Mouse (Mus musculus) thymus, adult 2 months (tissue): ENCODE data around the gene B4galt2. TPM values are rescaled to one million over a fixed set of nuclear protein-coding genes. Genes with fewer than 3 reads are reported as not detected.

ENCODE experiments used
- DNase-seq: peaks from one replicate; pipeline ENCODE4 v3.0.0; 2021
- H3K27ac ChIP-seq: fragments of 200-500 bp; 2 replicates; pipeline ENCODE4 v1.5.1; 2012; ENCODE audit warnings: low read length, control low read depth; ENCODE audit not compliant: control insufficient read depth, insufficient read depth
- H3K27me3 ChIP-seq: fragments of 200-500 bp; 2 replicates; pipeline ENCODE4 v1.6.1; 2012; ENCODE audit warnings: mild to moderate bottlenecking, low read length, moderate library complexity, mixed read lengths; ENCODE audit not compliant: control insufficient read depth, insufficient read depth
- H3K36me3 ChIP-seq: fragments of 200-500 bp; 2 replicates; pipeline ENCODE4 v1.6.1; 2012; ENCODE audit warnings: mild to moderate bottlenecking, low read length, moderate library complexity; ENCODE audit not compliant: control insufficient read depth, insufficient read depth
- H3K4me1 ChIP-seq: fragments of 200-500 bp; replicated peaks from 2 replicates; pipeline ENCODE4 v1.6.1; 2012; ENCODE audit warnings: low read length; ENCODE audit not compliant: control insufficient read depth, insufficient read depth
- H3K4me3 ChIP-seq: fragments of 200-500 bp; 2 replicates; pipeline ENCODE4 v1.5.1; 2012; ENCODE audit warnings: mild to moderate bottlenecking, low read length, control low read depth, moderate library complexity; ENCODE audit not compliant: control insufficient read depth, insufficient read depth
- CTCF ChIP-seq: fragments of 200-500 bp; IDR thresholded peaks from 2 replicates; pipeline ENCODE4 v1.5.1; 2012; ENCODE audit warnings: mild to moderate bottlenecking, control low read depth, low read length, moderate library complexity, borderline replicate concordance; ENCODE audit not compliant: control insufficient read depth, poor library complexity, insufficient read depth; ENCODE audit errors: extremely low read depth
- POLR2A ChIP-seq: fragments of 200-500 bp; IDR thresholded peaks from 2 replicates; pipeline ENCODE4 v1.6.1; 2012; ENCODE audit warnings: mild to moderate bottlenecking, low read length, control low read depth, moderate library complexity; ENCODE audit not compliant: control insufficient read depth, poor library complexity, insufficient read depth; ENCODE audit errors: extremely low read depth
- WGBS: fragments of 180-500 bp; shearing (Covaris S2); methylation state at CpG from one replicate; pipeline ENCODE4 v1.1.7; 2018; 5-methylcytosine and 5-hydroxymethylcytosine counted together
- polyA plus RNA-seq: library from polyadenylated mRNA; depleted of rRNA; stranded (reverse); fragments of >200 nt; gene quantifications from 2 replicates; pipeline ENCODE4 v1.2.3, GENCODE M21; 2012

B4galt2 gene
- polyA plus RNA-seq, 1 experiment = 3.7 TPM

DNA sequence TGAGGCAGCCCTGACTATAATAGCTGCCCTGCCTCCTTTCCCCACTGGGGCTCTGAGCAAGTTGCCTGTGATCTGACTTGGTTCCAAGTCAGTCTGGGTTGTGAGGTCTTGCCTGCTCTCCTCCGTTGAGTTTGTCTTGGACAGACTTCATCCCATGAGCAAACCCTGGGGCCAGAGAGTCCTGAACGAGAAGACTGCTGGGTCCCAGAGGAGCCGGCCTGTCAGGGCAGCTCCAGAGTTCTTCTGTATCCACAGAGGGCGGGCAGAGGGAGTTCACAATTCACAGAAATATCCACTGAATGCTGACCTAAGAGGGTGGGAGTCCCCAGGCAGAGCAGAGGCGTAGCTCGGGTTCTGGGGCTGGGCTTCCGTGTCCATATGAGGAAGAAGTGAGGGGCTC lies 32.4 kb downstream of the B4galt2 start:
- Histone ChIP-seq H3K27me3 (no peaks in the 10 kb centered on the region), H3K36me3 (no peaks in the 10 kb centered on the region), H3K4me1 (no peaks in the 10 kb centered on the region), H3K27ac (no peak overlapping the region), H3K4me3 (no peak overlapping the region)
- DNase-seq = no peak
- 86% methylated on average over 7 of the region's 7 CpGs for WGBS
- TF ChIP-seq CTCF (no peak), POLR2A (no peak)

DNA sequence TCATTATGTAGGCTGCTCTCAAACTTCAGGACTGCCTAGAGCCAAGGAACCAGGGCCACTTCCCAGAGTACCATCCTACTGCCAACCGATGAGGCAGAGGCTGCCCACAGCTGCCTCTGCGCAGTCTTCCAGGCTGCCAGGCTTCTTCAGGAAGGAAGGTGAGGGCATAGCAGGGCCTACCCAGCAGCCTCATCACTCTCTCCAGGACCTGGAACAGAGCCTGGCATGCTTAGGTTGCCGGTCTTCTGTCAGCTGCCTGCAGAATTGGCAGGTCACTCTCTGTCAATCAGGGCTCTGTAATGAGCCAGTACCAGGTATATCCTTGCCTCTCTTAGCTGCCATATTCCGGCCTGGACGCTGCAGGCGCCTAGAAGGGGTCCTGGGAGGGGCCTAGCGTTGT lies 33.1 kb downstream of the B4galt2 start:
- no peak for TF ChIP-seq POLR2A
- Histone ChIP-seq H3K4me1 (no peaks in the 10 kb centered on the region), H3K27me3 (no peaks in the 10 kb centered on the region), H3K36me3 (no peaks in the 10 kb centered on the region), H3K27ac (no peak overlapping the region), H3K4me3 (no peak overlapping the region)
- WGBS = 91% methylated on average over 7 of the region's 7 CpGs
- DNase-seq = no peak

GRCm38 (mm10) chr4:117849506-117849905 lies 33.8 kb downstream of the B4galt2 start:
- no peaks in the 10 kb centered on the region for H3K27me3 ChIP-seq
- 98% methylated on average over 5 of the region's 5 CpGs for WGBS

DNA sequence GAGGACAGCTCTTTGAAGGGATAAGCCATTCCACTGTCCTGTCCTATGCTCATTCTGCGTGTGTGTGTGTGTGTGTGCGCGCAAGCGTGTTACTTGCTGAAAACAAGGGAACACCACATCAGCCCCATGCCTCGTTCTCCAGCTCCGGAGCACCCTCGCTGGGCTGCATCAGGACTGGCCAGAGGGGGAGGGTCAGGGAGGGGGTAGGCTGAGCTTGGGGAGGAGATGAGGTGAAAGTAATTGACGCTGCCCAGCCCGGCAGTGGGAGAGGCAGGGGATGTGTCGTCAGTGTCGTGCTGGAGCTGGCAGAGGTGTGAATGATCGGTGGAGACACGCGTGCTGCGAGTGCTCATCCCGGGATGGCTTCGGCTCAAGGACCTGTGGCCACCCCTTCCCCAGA lies 34.2 kb downstream of the B4galt2 start:
- Histone ChIP-seq H3K36me3 (no peaks in the 10 kb centered on the region), H3K27ac (no peak overlapping the region), H3K4me3 (no peak overlapping the region), H3K4me1 (no peaks in the 10 kb centered on the region), H3K27me3 (no peaks in the 10 kb centered on the region)
- no peak for TF ChIP-seq CTCF
- no peak for TF ChIP-seq POLR2A
- DNase-seq = no peak
- WGBS = 88% methylated on average over 17 of the region's 17 CpGs

More at GRCm38 (mm10) chr4:117849506-117849905, 33.8 kb downstream of the B4galt2 start:
- H3K4me1 ChIP-seq = no peaks in the 10 kb centered on the region
- H3K4me3 ChIP-seq = no peak overlapping the region
- TF ChIP-seq CTCF = no peak
- TF ChIP-seq POLR2A = no peak
- DNase-seq = no peak
- no peak overlapping the region for H3K27ac ChIP-seq
- H3K36me3 ChIP-seq = no peaks in the 10 kb centered on the region

GRCm38 (mm10) chr4:117847011-117847410 lies 36.3 kb downstream of the B4galt2 start:
- Histone ChIP-seq H3K4me1 (no peaks in the 10 kb centered on the region), H3K27me3 (no peaks in the 10 kb centered on the region), H3K36me3 (no peaks in the 10 kb centered on the region), H3K27ac (no peak overlapping the region), H3K4me3 (no peak overlapping the region)
- DNase-seq = no peak
- no peak for TF ChIP-seq CTCF
- no peak for TF ChIP-seq POLR2A
- 94% methylated on average over 2 of the region's 2 CpGs for WGBS

DNA sequence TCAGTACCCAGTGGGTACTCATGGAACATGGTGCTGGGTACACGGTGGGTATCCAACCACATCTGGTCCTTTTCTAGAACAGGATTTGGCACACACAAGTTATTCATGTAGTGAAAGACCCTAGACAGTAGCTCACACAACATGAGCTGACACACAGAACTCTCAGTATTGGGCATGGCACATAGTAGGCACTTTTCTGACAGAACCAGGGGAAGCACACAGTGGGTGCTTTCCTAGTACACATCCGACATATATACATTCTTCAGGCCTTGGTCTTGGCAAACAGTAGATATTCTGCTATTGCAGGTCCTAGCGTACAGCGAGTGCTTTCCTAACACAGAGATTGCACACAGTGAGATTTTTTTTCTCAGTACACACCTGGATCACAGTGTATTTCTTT lies 37.0 kb downstream of the B4galt2 start:
- 99% methylated on average over 4 of the region's 4 CpGs for WGBS
- TF ChIP-seq CTCF (no peak), POLR2A (no peak)
- no peak overlapping the region for H3K4me3 ChIP-seq
- no peak overlapping the region for H3K27ac ChIP-seq
- H3K27me3 ChIP-seq = no peaks in the 10 kb centered on the region
- no peaks in the 10 kb centered on the region for H3K4me1 ChIP-seq
- no peaks in the 10 kb centered on the region for H3K36me3 ChIP-seq
- no peak for DNase-seq

- no peak for TF ChIP-seq CTCF
- DNase-seq = no peak
- H3K27ac ChIP-seq = no peak overlapping the region
- H3K4me1 ChIP-seq = no peaks in the 10 kb centered on the region
- H3K27me3 ChIP-seq = no peaks in the 10 kb centered on the region
- no peak overlapping the region for H3K4me3 ChIP-seq
- WGBS = 87% methylated on average over 11 of the region's 11 CpGs
- no peaks in the 10 kb centered on the region for H3K36me3 ChIP-seq
Measured at GRCm38 (mm10) chr4:117845316-117845715, 38.0 kb downstream of the B4galt2 start.
